Mouse (Mus musculus) hindbrain, embryonic 16.5 days (tissue): Measurements from ENCODE around the gene Adk. TPM values are rescaled to one million over a fixed set of nuclear protein-coding genes. Genes with fewer than 3 reads are reported as not detected.

Source experiments
- ATAC-seq: fragments of 200-750 bp; cut with Nextera tagmentation; 2 replicates; pipeline ENCODE4 v1.8.0; 2017; ENCODE audit warnings: moderate TSS enrichment, moderate library complexity
- H3K27ac ChIP-seq: fragments of 300-500 bp; sonication (generic); 2 replicates; pipeline ENCODE4 v1.5.1; 2014; ENCODE audit warnings: low read depth, mild to moderate bottlenecking, control low read depth, low read length, moderate library complexity
- H3K27me3 ChIP-seq: fragments of 300-500 bp; sonication (generic); replicated peaks from 2 replicates; pipeline ENCODE4 v1.6.1; 2014; ENCODE audit warnings: low read length; ENCODE audit not compliant: control insufficient read depth, insufficient read depth
- H3K36me3 ChIP-seq: fragments of 300-500 bp; sonication (generic); 2 replicates; pipeline ENCODE4 v1.6.1; 2014; ENCODE audit warnings: mild to moderate bottlenecking, low read length, moderate library complexity, mixed read lengths; ENCODE audit not compliant: control insufficient read depth, insufficient read depth
- H3K4me1 ChIP-seq: fragments of 300-500 bp; sonication (generic); 2 replicates; pipeline ENCODE4 v1.6.1; 2014; ENCODE audit warnings: low read depth, low read length; ENCODE audit not compliant: control insufficient read depth, insufficient read depth
- H3K4me2 ChIP-seq: fragments of 300-500 bp; sonication (generic); 2 replicates; pipeline ENCODE4 v1.6.1; 2014; ENCODE audit warnings: mild to moderate bottlenecking, low read length, control low read depth, moderate library complexity
- H3K4me3 ChIP-seq: fragments of 300-500 bp; sonication (generic); 2 replicates; pipeline ENCODE4 v1.5.1; 2014; ENCODE audit warnings: mild to moderate bottlenecking, low read length, control low read depth, moderate library complexity
- H3K9ac ChIP-seq: fragments of 300-500 bp; sonication (generic); 2 replicates; pipeline ENCODE4 v1.6.1; 2014; ENCODE audit warnings: low read depth, mild to moderate bottlenecking, control low read depth, low read length, moderate library complexity
- H3K9me3 ChIP-seq: fragments of 300-500 bp; sonication (generic); 2 replicates; pipeline ENCODE4 v1.6.1; 2014; ENCODE audit warnings: mild to moderate bottlenecking, low read length, moderate library complexity; ENCODE audit not compliant: control insufficient read depth
- WGBS: fragments of 180-500 bp; shearing (Covaris S2); extraction: QIAGEN DNeasy Blood & Tissue Kit; methylation state at CpG from one replicate; pipeline ENCODE4 v1.1.7; 2014; 5-methylcytosine and 5-hydroxymethylcytosine counted together
- polyA plus RNA-seq: library from polyadenylated mRNA; unstranded; fragments of >200 nt; fragmentation: Nextera tagmentation; extraction: Ambion mirVana; gene quantifications from 2 replicates; pipeline ENCODE4 v1.2.1, GENCODE M21; 2015

Gene Adk
- polyA plus RNA-seq, 1 experiment from 2014 or later, result 45.9 TPM

GRCm38 (mm10) chr14:21150301-21150700, 97.9 kb downstream of the Adk start:
- ATAC-seq, result no peak
- Histone ChIP-seq H3K9ac (no peak overlapping the region), H3K27me3 (no peaks in the 10 kb centered on the region), H3K27ac (no peak overlapping the region), H3K4me3 (no peak overlapping the region), H3K9me3 (no peaks in the 10 kb centered on the region), H3K36me3 (no peaks in the 10 kb centered on the region), H3K4me1 (no peaks in the 10 kb centered on the region), H3K4me2 (no peak overlapping the region)
- 81% methylated on average over 4 of the region's 4 CpGs for WGBS

DNA sequence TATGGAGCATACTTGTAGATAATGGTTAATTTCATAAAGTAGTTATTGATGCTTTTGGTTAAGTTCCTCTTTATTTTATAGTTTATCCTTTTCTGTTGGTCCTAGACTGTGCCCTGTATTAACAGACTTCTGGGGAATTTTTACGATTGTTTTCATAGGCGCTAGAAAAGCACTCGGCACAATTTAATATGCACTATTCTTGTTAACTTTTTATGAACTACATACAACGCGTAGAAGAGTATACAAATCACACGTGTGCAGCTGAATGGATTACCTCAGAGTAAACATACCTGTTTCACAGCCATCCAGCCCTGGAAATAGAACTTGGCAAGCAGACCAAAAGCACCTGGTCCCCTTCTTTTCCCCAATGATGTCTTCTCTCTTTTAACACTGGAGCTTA, 99.7 kb downstream of the Adk start:
- no peak overlapping the region for H3K4me2 ChIP-seq
- no peaks in the 10 kb centered on the region for H3K27me3 ChIP-seq
- H3K9ac ChIP-seq, result no peak overlapping the region
- no peaks in the 10 kb centered on the region for H3K36me3 ChIP-seq
- no peaks in the 10 kb centered on the region for H3K4me1 ChIP-seq
- no peak overlapping the region for H3K4me3 ChIP-seq
- H3K9me3 ChIP-seq, result no peaks in the 10 kb centered on the region
- no peak overlapping the region for H3K27ac ChIP-seq
- 93% methylated on average over 6 of the region's 6 CpGs for WGBS
- ATAC-seq, result no peak

- H3K4me3 ChIP-seq, result no peak overlapping the region
Measured at GRCm38 (mm10) chr14:21165706-21166105, 113.3 kb downstream of the Adk start.

GRCm38 (mm10) chr14:21166114-21166513, 113.7 kb downstream of the Adk start:
- no peaks in the 10 kb centered on the region for H3K36me3 ChIP-seq
- H3K4me2 ChIP-seq, result no peak overlapping the region
- WGBS, result 73% methylated on average over 3 of the region's 3 CpGs
- H3K4me1 ChIP-seq, result no peaks in the 10 kb centered on the region
- no peak for ATAC-seq
- no peak overlapping the region for H3K4me3 ChIP-seq
- H3K9me3 ChIP-seq, result no peaks in the 10 kb centered on the region
- H3K9ac ChIP-seq, result no peak overlapping the region
- H3K27ac ChIP-seq, result no peak overlapping the region
- H3K27me3 ChIP-seq, result no peaks in the 10 kb centered on the region

More at GRCm38 (mm10) chr14:21165706-21166105, 113.3 kb downstream of the Adk start:
- no peak overlapping the region for H3K27ac ChIP-seq
- 44% methylated on average over 10 of the region's 10 CpGs for WGBS
- no peak overlapping the region for H3K4me2 ChIP-seq
- no peaks in the 10 kb centered on the region for H3K9me3 ChIP-seq
- H3K27me3 ChIP-seq, result no peaks in the 10 kb centered on the region
- no peak overlapping the region for H3K9ac ChIP-seq
- H3K36me3 ChIP-seq, result no peaks in the 10 kb centered on the region
- H3K4me1 ChIP-seq, result no peaks in the 10 kb centered on the region
- ATAC-seq, result no peak

DNA sequence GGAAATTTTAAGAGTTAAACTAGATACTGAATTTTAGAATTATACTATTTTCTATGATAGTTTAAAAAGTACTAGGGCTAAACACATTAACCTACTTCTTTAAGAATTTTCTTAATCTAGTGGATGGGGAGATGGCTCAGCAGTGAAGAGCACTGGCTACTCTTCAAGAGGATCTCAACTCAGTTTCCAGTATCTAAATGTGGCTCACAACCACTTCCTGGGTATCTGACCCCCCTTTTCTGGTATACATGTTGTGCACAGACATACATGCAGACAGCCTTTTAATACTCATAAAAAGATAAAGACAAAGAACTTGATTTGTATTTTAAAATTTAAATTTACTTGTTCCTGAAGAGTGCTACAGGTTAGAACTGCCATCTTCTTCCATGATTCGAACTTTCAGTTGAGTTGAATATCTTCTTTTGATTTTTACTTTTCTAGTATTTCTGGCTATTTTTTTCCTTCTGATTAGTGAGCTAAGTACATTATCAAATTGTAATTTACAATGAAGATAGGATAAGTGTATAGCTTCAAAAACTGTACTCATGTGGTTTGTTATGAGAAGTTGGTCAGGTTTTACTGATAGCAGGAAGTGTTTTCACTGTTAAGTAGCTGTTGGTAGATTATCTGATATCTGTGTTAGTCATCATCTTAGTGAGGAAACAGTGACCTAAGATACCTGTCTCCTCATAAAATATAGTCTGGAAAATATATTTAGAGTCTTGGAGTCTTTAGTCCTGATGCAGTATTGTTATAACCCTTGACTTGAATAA, 121.8 kb downstream of the Adk start:
- 95% methylated on average over 1 of the region's 1 CpGs for WGBS
- H3K9me3 ChIP-seq, result no peaks in the 10 kb centered on the region
- ATAC-seq, result no peak
- H3K27me3 ChIP-seq, result no peaks in the 10 kb centered on the region
- H3K27ac ChIP-seq, result no peak overlapping the region
- no peak overlapping the region for H3K4me2 ChIP-seq
- no peak overlapping the region for H3K9ac ChIP-seq
- no peak overlapping the region for H3K4me3 ChIP-seq
- H3K36me3 ChIP-seq, result no peaks in the 10 kb centered on the region
- H3K4me1 ChIP-seq, result no peaks in the 10 kb centered on the region

DNA sequence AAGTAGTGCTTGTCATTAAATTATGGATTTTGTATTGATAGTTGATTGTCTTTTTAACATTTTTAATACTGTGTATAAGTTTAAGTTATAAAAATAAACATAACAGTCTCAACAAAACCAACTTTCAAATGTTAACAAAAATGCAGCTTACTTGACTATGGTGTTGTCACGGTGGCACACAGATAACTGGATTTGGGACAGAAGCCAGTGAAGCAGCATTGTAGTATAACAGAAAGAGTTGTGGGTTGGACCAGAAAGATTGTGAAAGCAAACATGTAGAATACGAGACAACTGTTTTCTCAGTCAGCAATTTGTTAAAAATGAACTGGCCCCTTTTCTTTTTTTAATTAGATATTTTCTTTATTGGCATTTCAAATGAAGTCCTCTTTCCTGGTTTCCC, 122.4 kb downstream of the Adk start:
- Histone ChIP-seq H3K4me3 (no peak overlapping the region), H3K36me3 (no peaks in the 10 kb centered on the region), H3K9me3 (no peaks in the 10 kb centered on the region), H3K9ac (no peak overlapping the region), H3K4me2 (no peak overlapping the region), H3K4me1 (no peaks in the 10 kb centered on the region), H3K27me3 (no peaks in the 10 kb centered on the region), H3K27ac (no peak overlapping the region)
- no peak for ATAC-seq
- WGBS, result 79% methylated on average over 2 of the region's 2 CpGs

- Histone ChIP-seq H3K36me3 (no peaks in the 10 kb centered on the region), H3K4me3 (no peak overlapping the region), H3K27me3 (no peaks in the 10 kb centered on the region), H3K4me2 (no peak overlapping the region), H3K9me3 (no peaks in the 10 kb centered on the region), H3K27ac (no peak overlapping the region), H3K9ac (no peak overlapping the region), H3K4me1 (no peaks in the 10 kb centered on the region)
- 88% methylated on average over 2 of the region's 2 CpGs for WGBS
- no peak for ATAC-seq
Measured at GRCm38 (mm10) chr14:21177781-21178180, 125.4 kb downstream of the Adk start.

GRCm38 (mm10) chr14:21178356-21178755, 126.0 kb downstream of the Adk start:
- ATAC-seq, result no peak
- Histone ChIP-seq H3K9me3 (no peaks in the 10 kb centered on the region), H3K4me3 (no peak overlapping the region), H3K9ac (no peak overlapping the region), H3K4me1 (no peaks in the 10 kb centered on the region), H3K27me3 (no peaks in the 10 kb centered on the region), H3K4me2 (no peak overlapping the region), H3K27ac (no peak overlapping the region), H3K36me3 (no peaks in the 10 kb centered on the region)
- WGBS, result 82% methylated on average over 6 of the region's 6 CpGs

- Histone ChIP-seq H3K4me1 (no peaks in the 10 kb centered on the region), H3K4me3 (no peak overlapping the region), H3K9me3 (no peaks in the 10 kb centered on the region), H3K9ac (no peak overlapping the region), H3K4me2 (no peak overlapping the region), H3K27me3 (no peaks in the 10 kb centered on the region), H3K36me3 (no peaks in the 10 kb centered on the region), H3K27ac (no peak overlapping the region)
- WGBS, result 73% methylated on average over 3 of the region's 3 CpGs
- ATAC-seq, result no peak
Measured at GRCm38 (mm10) chr14:21181053-21181452, 128.7 kb downstream of the Adk start.
